Comparison of ENCODE assay signal across 25 mouse cellular contexts in genomic region chr11:20002883-20003282, GRCm38 (mm10).
"Had no signal": no experiment of that assay in that cellular context is flagged by ENCODE, and none has a peak within 500 bp of the region (broad histone marks: within the 10 kb centered on the region; RNA-seq: fewer than 3 reads in every experiment).

No protein-coding gene starts in this region.

- H3K9me3 ChIP-seq: forebrain, embryonic 15.5 days; heart, embryonic 10.5 days; heart, embryonic 12.5 days; hindbrain, embryonic 10.5 days; hindbrain, embryonic 12.5 days; intestine, embryonic 15.5 days; limb, embryonic 13.5 days had no signal

- H3K4me1 ChIP-seq: forebrain, embryonic 15.5 days; intestine, embryonic 15.5 days; limb, embryonic 13.5 days had no signal

- H3K27me3 ChIP-seq: forebrain, embryonic 15.5 days; heart, embryonic 12.5 days; hindbrain, embryonic 12.5 days; intestine, embryonic 15.5 days; limb, embryonic 13.5 days had no signal

- ATAC-seq: forebrain, embryonic 15.5 days; forebrain, postnatal 0 days; hindbrain, embryonic 16.5 days; inflammation-experienced regulatory T-cells, adult 6 months; intestine, embryonic 15.5 days; intestine, postnatal 0 days had no signal

- H3K4me3 ChIP-seq: forebrain, embryonic 15.5 days; gastrocnemius, adult 2 months; heart, embryonic 10.5 days; heart, embryonic 12.5 days; hindbrain, embryonic 10.5 days; hindbrain, embryonic 12.5 days; intestine, embryonic 15.5 days; layer of hippocampus, adult 2 months; left cerebral cortex, adult 2 months; limb, embryonic 13.5 days had no signal

- H3K4me2 ChIP-seq: forebrain, embryonic 15.5 days; heart, embryonic 12.5 days; hindbrain, embryonic 12.5 days; hindbrain, embryonic 14.5 days; intestine, embryonic 15.5 days; limb, embryonic 13.5 days had no signal

- DNase-seq: forebrain, postnatal 0 days; gastrocnemius, adult 2 months; gastrocnemius, postnatal 10 days; gastrocnemius, postnatal 25 days; heart, adult 18-20 months; heart, postnatal 10 days; heart, postnatal 4 days; kidney, adult 18-20 months; kidney, adult 8-10 months; kidney, postnatal 10 days; kidney, postnatal 25 days; kidney, postnatal 4 days had no signal

- H3K9ac ChIP-seq: forebrain, embryonic 15.5 days; forebrain, postnatal 0 days; heart, embryonic 12.5 days; hindbrain, embryonic 12.5 days; hindbrain, embryonic 14.5 days; intestine, embryonic 15.5 days; limb, embryonic 13.5 days had no signal

- H3K27ac ChIP-seq: forebrain, embryonic 15.5 days; gastrocnemius, adult 2 months; heart, embryonic 10.5 days; hindbrain, embryonic 10.5 days; hindbrain, embryonic 12.5 days; hindbrain, embryonic 14.5 days; intestine, embryonic 15.5 days; layer of hippocampus, adult 2 months; left cerebral cortex, adult 2 months; limb, embryonic 13.5 days had no signal
